Mouse (Mus musculus) liver, embryonic 16.5 days (tissue): Measurements from ENCODE around the gene Caskin2. TPM values are rescaled to one million over a fixed set of nuclear protein-coding genes. Genes with fewer than 3 reads are reported as not detected.
"Not testable (repeated sequence)": the region's sequence is repeated elsewhere in the genome, so short reads cannot be mapped to it uniquely, and the experiment has no call there.

Experiments used
- ATAC-seq: fragments of 200-750 bp; cut with Nextera tagmentation; 2 replicates; pipeline ENCODE4 v1.8.0; 2017; ENCODE audit warnings: low read depth, mild to moderate bottlenecking, moderate number of reproducible peaks, moderate library complexity
- H3K27ac ChIP-seq: fragments of 300-500 bp; sonication (generic); 2 replicates; pipeline ENCODE4 v1.5.1; 2014; ENCODE audit warnings: mild to moderate bottlenecking, low read length
- H3K27me3 ChIP-seq: fragments of 300-500 bp; sonication (generic); 2 replicates; pipeline ENCODE4 v1.6.1; 2014; ENCODE audit warnings: low read depth, low read length, mixed read lengths; ENCODE audit not compliant: control insufficient read depth, insufficient read depth
- H3K36me3 ChIP-seq: fragments of 300-500 bp; sonication (generic); 2 replicates; pipeline ENCODE4 v1.6.1; 2014; ENCODE audit warnings: mild to moderate bottlenecking; ENCODE audit not compliant: control insufficient read depth, insufficient read depth
- H3K4me1 ChIP-seq: fragments of 300-500 bp; sonication (generic); 2 replicates; pipeline ENCODE4 v1.6.1; 2014; ENCODE audit warnings: low read depth, low read length, mixed read lengths; ENCODE audit not compliant: control insufficient read depth
- H3K4me2 ChIP-seq: fragments of 300-500 bp; sonication (generic); 2 replicates; pipeline ENCODE4 v1.6.1; 2014; ENCODE audit warnings: low read depth, low read length, mixed read lengths
- H3K4me3 ChIP-seq: fragments of 300-500 bp; sonication (generic); 2 replicates; pipeline ENCODE4 v1.5.1; 2014; ENCODE audit warnings: low read depth, mild to moderate bottlenecking, low read length
- H3K9ac ChIP-seq: fragments of 300-500 bp; sonication (generic); 2 replicates; pipeline ENCODE4 v1.6.1; 2014; ENCODE audit warnings: low read depth, low read length
- H3K9me3 ChIP-seq: fragments of 300-500 bp; sonication (generic); replicated peaks from 2 replicates; pipeline ENCODE4 v1.6.1; 2016; ENCODE audit warnings: low read length; ENCODE audit not compliant: control insufficient read depth
- WGBS: fragments of 180-500 bp; shearing (Covaris S2); extraction: QIAGEN DNeasy Blood & Tissue Kit; methylation state at CpG from one replicate; pipeline ENCODE4 v1.1.7; 2014; ENCODE audit not compliant: insufficient replicate concordance; 5-methylcytosine and 5-hydroxymethylcytosine counted together
- polyA plus RNA-seq: library from polyadenylated mRNA; unstranded; fragments of >200 nt; fragmentation: Nextera tagmentation; extraction: Ambion mirVana; gene quantifications from 2 replicates; pipeline ENCODE4 v1.2.1, GENCODE M21; 2015

The Caskin2 gene
- 5.1 and 6.1 TPM in 2 replicates for polyA plus RNA-seq

- Histone ChIP-seq H3K36me3 (no peaks in the 10 kb centered on the region; the same call in 1 of the 2 replicates), H3K27ac (peak within 1 kb of the TSS; percentile 61), H3K4me2 (peak within 1 kb of the TSS; percentile 99), H3K4me1 (peaks cover 45% of the 10 kb centered on the region), H3K9me3 (no peaks in the 10 kb centered on the region), H3K4me3 (peak within 1 kb of the TSS; percentile 85), H3K27me3 (no peaks in the 10 kb centered on the region), H3K9ac (peak within 1 kb of the TSS; percentile 88)
- ATAC-seq: peak; percentile 89
- under 1% methylated on average over 43 of the region's 44 CpGs for WGBS
Observed at GRCm38 (mm10) chr11:115813507-115814296, at the start of gene Caskin2. Gene Caskin2 (minus strand): TSS chr11:115813639.

GRCm38 (mm10) chr11:115859143-115859945, 45.9 kb upstream of the Caskin2 start:
- H3K9ac ChIP-seq: peak overlapping the region; percentile 33
- peaks cover 12% of the 10 kb centered on the region for H3K4me1 ChIP-seq
- ATAC-seq: peak; percentile 84
- H3K27me3 ChIP-seq: peaks cover 48% of the 10 kb centered on the region
- 2% methylated on average over 75 of the region's 75 CpGs for WGBS
- H3K36me3 ChIP-seq: no peaks in the 10 kb centered on the region
- H3K9me3 ChIP-seq: no peaks in the 10 kb centered on the region
- H3K27ac ChIP-seq: no peak overlapping the region
- H3K4me3 ChIP-seq: peak overlapping the region; percentile 51
- peak overlapping the region; percentile 68 for H3K4me2 ChIP-seq

GRCm38 (mm10) chr11:115858354-115858753, 44.9 kb upstream of the Caskin2 start, which contains the start of gene Myo15b:
Gene Myo15b (plus strand): TSS chr11:115858406.
- Histone ChIP-seq H3K4me1 (peaks cover 12% of the 10 kb centered on the region), H3K36me3 (peaks cover 3% of the 10 kb centered on the region; the same call in 1 of the 2 replicates), H3K27me3 (peaks cover 48% of the 10 kb centered on the region), H3K9me3 (no peaks in the 10 kb centered on the region), H3K4me2 (peak within 1 kb of the TSS; percentile 68), H3K27ac (no peak within 1 kb of the TSS), H3K4me3 (peak within 1 kb of the TSS; percentile 51), H3K9ac (peak within 1 kb of the TSS; percentile 33)
- WGBS: 13% methylated on average over 27 of the region's 27 CpGs
- ATAC-seq: no peak

GRCm38 (mm10) chr11:115857936-115858335, 44.5 kb upstream of the Caskin2 start:
- Histone ChIP-seq H3K4me2 (no peak overlapping the region), H3K4me3 (no peak overlapping the region), H3K9me3 (no peaks in the 10 kb centered on the region), H3K27ac (no peak overlapping the region), H3K27me3 (peaks cover 45% of the 10 kb centered on the region), H3K36me3 (peaks cover 3% of the 10 kb centered on the region; the same call in 1 of the 2 replicates), H3K4me1 (peaks cover 12% of the 10 kb centered on the region), H3K9ac (no peak overlapping the region)
- no peak for ATAC-seq
- 53% methylated on average over 13 of the region's 13 CpGs for WGBS

- H3K27me3 ChIP-seq: peaks cover 45% of the 10 kb centered on the region
- H3K4me1 ChIP-seq: peaks cover 12% of the 10 kb centered on the region
- not testable (repeated sequence) for H3K4me3 ChIP-seq, H3K36me3 ChIP-seq, H3K4me2 ChIP-seq, H3K27ac ChIP-seq, ATAC-seq, H3K9ac ChIP-seq, H3K9me3 ChIP-seq
- 76% methylated on average over 4 of the region's 4 CpGs for WGBS
Observed at GRCm38 (mm10) chr11:115857146-115857545, 43.7 kb upstream of the Caskin2 start.

- Histone ChIP-seq H3K27me3 (peaks cover 25% of the 10 kb centered on the region), H3K9me3 (no peaks in the 10 kb centered on the region), H3K27ac (no peak overlapping the region), H3K9ac (no peak overlapping the region), H3K4me1 (peaks cover 12% of the 10 kb centered on the region), H3K4me2 (no peak overlapping the region), H3K36me3 (peaks cover 8% of the 10 kb centered on the region), H3K4me3 (no peak overlapping the region)
- 74% methylated on average over 6 of the region's 6 CpGs for WGBS
- no peak for ATAC-seq
Observed at GRCm38 (mm10) chr11:115854674-115855073, 41.2 kb upstream of the Caskin2 start.

GRCm38 (mm10) chr11:115845819-115846218, 32.4 kb upstream of the Caskin2 start:
- Histone ChIP-seq H3K27ac (no peak overlapping the region), H3K9me3 (no peaks in the 10 kb centered on the region), H3K9ac (no peak overlapping the region), H3K4me2 (no peak overlapping the region), H3K36me3 (peaks cover 11% of the 10 kb centered on the region), H3K4me3 (no peak overlapping the region), H3K27me3 (no peaks in the 10 kb centered on the region), H3K4me1 (peaks cover 24% of the 10 kb centered on the region)
- no peak for ATAC-seq
- 94% methylated on average over 2 of the region's 2 CpGs for WGBS

- Histone ChIP-seq H3K9me3 (no peaks in the 10 kb centered on the region), H3K9ac (no peak overlapping the region), H3K27ac (no peak overlapping the region), H3K4me3 (no peak overlapping the region), H3K27me3 (no peaks in the 10 kb centered on the region), H3K4me1 (peaks cover 29% of the 10 kb centered on the region), H3K36me3 (peaks cover 9% of the 10 kb centered on the region), H3K4me2 (no peak overlapping the region)
- ATAC-seq: no peak
- 66% methylated on average over 8 of the region's 8 CpGs for WGBS
Observed at GRCm38 (mm10) chr11:115844240-115844639, 30.8 kb upstream of the Caskin2 start.
